8 mouse cellular contexts compared by ENCODE assay signal in the genomic region with DNA sequence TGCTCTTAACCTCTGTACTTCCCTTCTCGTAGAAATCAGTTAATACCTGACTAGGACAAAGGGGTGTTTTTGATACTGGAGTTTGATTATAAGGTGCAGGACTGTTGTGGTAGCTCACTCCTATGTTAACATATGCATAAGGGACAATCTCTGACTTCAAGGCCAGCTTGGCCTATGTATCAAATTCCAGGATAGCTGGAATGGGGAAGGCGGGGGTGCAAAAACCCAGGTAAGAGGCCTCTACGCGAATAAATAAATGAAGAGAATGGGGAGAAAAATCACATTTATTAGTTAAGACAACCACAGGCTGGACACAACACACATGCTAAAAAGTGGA. TPM values are rescaled to one million over a fixed set of nuclear protein-coding genes. Genes with fewer than 3 reads are reported as not detected.
DNase-seq lines count a peak whose midpoint lies in the region; ATAC-seq lines count a peak whose summit lies in the region.

No protein-coding gene starts in this region.

- 65% methylated on average over 4 of the region's 4 CpGs for WGBS in kidney, embryonic 15.5 days
- WGBS in hindbrain, embryonic 15.5 days = 67% methylated on average over 4 of the region's 4 CpGs
- WGBS in midbrain, embryonic 15.5 days = 61% methylated on average over 4 of the region's 4 CpGs

- H3K27me3 ChIP-seq in kidney, embryonic 15.5 days = no peaks in the 10 kb centered on the region
- no peaks in the 10 kb centered on the region for H3K27me3 ChIP-seq in hindbrain, embryonic 15.5 days
- no peaks in the 10 kb centered on the region for H3K27me3 ChIP-seq in midbrain, embryonic 15.5 days (replicated peaks)

- H3K4me1 ChIP-seq in kidney, embryonic 15.5 days = peaks cover 27% of the 10 kb centered on the region
- H3K4me1 ChIP-seq in brown adipose tissue, adult 24 weeks (ENCODE audit: control insufficient read depth, insufficient read depth, insufficient read length, low read length) = peaks cover 11% of the 10 kb centered on the region; the same call in 1 of the 2 replicates
- H3K4me1 ChIP-seq in hindbrain, embryonic 15.5 days (replicated peaks) = peaks cover 33% of the 10 kb centered on the region
- H3K4me1 ChIP-seq in midbrain, embryonic 15.5 days = peaks cover 40% of the 10 kb centered on the region

- peak overlapping the region; percentile 89 for H3K4me3 ChIP-seq in kidney, embryonic 15.5 days (replicated peaks)
- peak overlapping the region; percentile 80; the same call in 1 of the 2 replicates for H3K4me3 ChIP-seq in brown adipose tissue, adult 24 weeks (ENCODE audit: insufficient read depth, low read depth, low read length)
- peak overlapping the region; percentile 71; the same call in 1 of the 2 replicates for H3K4me3 ChIP-seq in hindbrain, embryonic 15.5 days
- no peak overlapping the region for H3K4me3 ChIP-seq in midbrain, embryonic 15.5 days

- H3K36me3 ChIP-seq in kidney, embryonic 15.5 days = peaks cover 73% of the 10 kb centered on the region
- H3K36me3 ChIP-seq in hindbrain, embryonic 15.5 days = peaks cover 47% of the 10 kb centered on the region
- H3K36me3 ChIP-seq in midbrain, embryonic 15.5 days (replicated peaks) = peaks cover 33% of the 10 kb centered on the region

- DNase-seq in kidney, adult 11 months = no peak
- DNase-seq in urinary bladder, postnatal 10 days (ENCODE audit: low spot score) = no peak
- DNase-seq in urinary bladder, postnatal 4 days (ENCODE audit: low spot score in 2 of 2) = no peak

- peak overlapping the region; percentile 82; the same call in 1 of the 2 replicates for H3K4me2 ChIP-seq in kidney, embryonic 15.5 days
- H3K4me2 ChIP-seq in hindbrain, embryonic 15.5 days = peak overlapping the region; percentile 79
- peak overlapping the region; percentile 71 for H3K4me2 ChIP-seq in midbrain, embryonic 15.5 days

- 0 out of 2 replicates have a peak overlapping the region, but pooled peaks have one; percentile 3 for H3K9ac ChIP-seq in kidney, embryonic 15.5 days
- no peak overlapping the region for H3K9ac ChIP-seq in hindbrain, embryonic 15.5 days
- H3K9ac ChIP-seq in midbrain, embryonic 15.5 days = no peak overlapping the region

- no peaks in the 10 kb centered on the region for H3K9me3 ChIP-seq in kidney, embryonic 15.5 days (replicated peaks)
- H3K9me3 ChIP-seq in hindbrain, embryonic 15.5 days = no peaks in the 10 kb centered on the region
- no peaks in the 10 kb centered on the region for H3K9me3 ChIP-seq in midbrain, embryonic 15.5 days

- peak overlapping the region; percentile 99 for H3K27ac ChIP-seq in kidney, embryonic 15.5 days
- H3K27ac ChIP-seq in brown adipose tissue, adult 24 weeks (replicated peaks; ENCODE audit: low read depth, low read length) = peak overlapping the region; percentile 87
- peak overlapping the region; percentile 87; the same call in 1 of the 2 replicates for H3K27ac ChIP-seq in hindbrain, embryonic 15.5 days (replicated peaks)
- H3K27ac ChIP-seq in midbrain, embryonic 15.5 days = peak overlapping the region; percentile 88; the same call in 1 of the 2 replicates

- no peak for ATAC-seq in kidney, embryonic 15.5 days (replicated peaks; ENCODE audit: low FRiP score)
- no peak for ATAC-seq in hindbrain, embryonic 15.5 days (ENCODE audit: low FRiP score, low read depth)
- no peak; the same call in 1 of the 2 replicates for ATAC-seq in midbrain, embryonic 15.5 days (replicated peaks)
- ATAC-seq in erythroid progenitor cell, adult 5-6 weeks (replicated peaks; ENCODE audit: low FRiP score, poor library complexity, severe bottlenecking) = no peak

RNA-seq across cellular contexts. Expression of gene Polg2, which starts 0.7 kb away (rescaled TPM):
- polyA plus RNA-seq in kidney, embryonic 15.5 days (2015; fragmentation: Nextera tagmentation; extraction: Ambion mirVana) = 10.2 and 12.1 TPM in 2 replicates
- polyA plus RNA-seq in brown adipose tissue, adult 24 weeks (2012; ENCODE audit: insufficient read depth, insufficient read length, missing spikeins) = 4.6 and 5.1 TPM in 2 replicates
- 8.4 and 8.8 TPM in 2 replicates for polyA plus RNA-seq in hindbrain, embryonic 15.5 days (2015; fragmentation: Nextera tagmentation; extraction: Ambion mirVana)
- 9.6 and 10.4 TPM in 2 replicates for polyA plus RNA-seq in midbrain, embryonic 15.5 days (2015; fragmentation: Nextera tagmentation; extraction: Ambion mirVana)
- total RNA-seq in erythroid progenitor cell, adult 5-6 weeks (2015; ENCODE audit: low replicate concordance) = 3.2 and 4.6 TPM in 2 replicates
- total RNA-seq in erythroid progenitor cell, adult 5-6 weeks (2017; ENCODE audit: low replicate concordance) = 1.4 and 3.9 TPM in 2 replicates

RNA-seq across cellular contexts. Expression of gene Ddx5, which starts 8.9 kb away (rescaled TPM):
- polyA plus RNA-seq in kidney, embryonic 15.5 days (2015; fragmentation: Nextera tagmentation; extraction: Ambion mirVana) = 344 and 366 TPM in 2 replicates
- polyA plus RNA-seq in brown adipose tissue, adult 24 weeks (2012; ENCODE audit: insufficient read depth, insufficient read length, missing spikeins) = 337 and 404 TPM in 2 replicates
- polyA plus RNA-seq in hindbrain, embryonic 15.5 days (2015; fragmentation: Nextera tagmentation; extraction: Ambion mirVana) = 340 and 351 TPM in 2 replicates
- polyA plus RNA-seq in midbrain, embryonic 15.5 days (2015; fragmentation: Nextera tagmentation; extraction: Ambion mirVana) = 370 and 394 TPM in 2 replicates
- total RNA-seq in erythroid progenitor cell, adult 5-6 weeks (2015; ENCODE audit: low replicate concordance) = 493 and 595 TPM in 2 replicates
- total RNA-seq in erythroid progenitor cell, adult 5-6 weeks (2017; ENCODE audit: low replicate concordance) = 692 and 836 TPM in 2 replicates

RNA-seq across cellular contexts. Expression of gene Cep95, which starts 9.0 kb away (rescaled TPM):
- 21.7 and 22.0 TPM in 2 replicates for polyA plus RNA-seq in kidney, embryonic 15.5 days (2015; fragmentation: Nextera tagmentation; extraction: Ambion mirVana)
- polyA plus RNA-seq in brown adipose tissue, adult 24 weeks (2012; ENCODE audit: insufficient read depth, insufficient read length, missing spikeins) = 3.4 and 13.9 TPM in 2 replicates
- polyA plus RNA-seq in hindbrain, embryonic 15.5 days (2015; fragmentation: Nextera tagmentation; extraction: Ambion mirVana) = 14.0 and 16.1 TPM in 2 replicates
- polyA plus RNA-seq in midbrain, embryonic 15.5 days (2015; fragmentation: Nextera tagmentation; extraction: Ambion mirVana) = 17.0 and 17.3 TPM in 2 replicates
- 60.8 and 66.3 TPM in 2 replicates for total RNA-seq in erythroid progenitor cell, adult 5-6 weeks (2015; ENCODE audit: low replicate concordance)
- total RNA-seq in erythroid progenitor cell, adult 5-6 weeks (2017; ENCODE audit: low replicate concordance) = 39.8 and 61.5 TPM in 2 replicates

RNA-seq across cellular contexts. Expression of gene Milr1, which starts 29.0 kb away (rescaled TPM):
- 1.0 and 1.7 TPM in 2 replicates for polyA plus RNA-seq in kidney, embryonic 15.5 days (2015; fragmentation: Nextera tagmentation; extraction: Ambion mirVana)
- 0.95 TPM in 1 of 2 replicates, not detected in the other for polyA plus RNA-seq in brown adipose tissue, adult 24 weeks (2012; ENCODE audit: insufficient read depth, insufficient read length, missing spikeins)
- 0.70 and 1.5 TPM in 2 replicates for polyA plus RNA-seq in hindbrain, embryonic 15.5 days (2015; fragmentation: Nextera tagmentation; extraction: Ambion mirVana)
- 0.79 and 0.88 TPM in 2 replicates for polyA plus RNA-seq in midbrain, embryonic 15.5 days (2015; fragmentation: Nextera tagmentation; extraction: Ambion mirVana)
- total RNA-seq in erythroid progenitor cell, adult 5-6 weeks (2015; ENCODE audit: low replicate concordance) = 7.9 and 10.5 TPM in 2 replicates
- total RNA-seq in erythroid progenitor cell, adult 5-6 weeks (2017; ENCODE audit: low replicate concordance) = 9.1 and 13.4 TPM in 2 replicates

RNA-seq across cellular contexts. Expression of gene Pecam1, which starts 29.6 kb away (rescaled TPM):
- 59.3 and 66.5 TPM in 2 replicates for polyA plus RNA-seq in kidney, embryonic 15.5 days (2015; fragmentation: Nextera tagmentation; extraction: Ambion mirVana)
- 31.7 and 54.7 TPM in 2 replicates for polyA plus RNA-seq in brown adipose tissue, adult 24 weeks (2012; ENCODE audit: insufficient read depth, insufficient read length, missing spikeins)
- polyA plus RNA-seq in hindbrain, embryonic 15.5 days (2015; fragmentation: Nextera tagmentation; extraction: Ambion mirVana) = 16.3 and 17.6 TPM in 2 replicates
- polyA plus RNA-seq in midbrain, embryonic 15.5 days (2015; fragmentation: Nextera tagmentation; extraction: Ambion mirVana) = 15.1 and 17.5 TPM in 2 replicates
- 7.1 and 16.6 TPM in 2 replicates for total RNA-seq in erythroid progenitor cell, adult 5-6 weeks (2015; ENCODE audit: low replicate concordance)
- 5.5 and 7.2 TPM in 2 replicates for total RNA-seq in erythroid progenitor cell, adult 5-6 weeks (2017; ENCODE audit: low replicate concordance)
